Mouse (Mus musculus): Measurements from ENCODE around the gene Ibsp. TPM values are rescaled to one million over a fixed set of nuclear protein-coding genes. Genes with fewer than 3 reads are reported as not detected.

Ibsp gene
- polyA plus RNA-seq (2015; fragmentation: Nextera tagmentation; extraction: Ambion mirVana) = 11.6 and 57.6 TPM in 2 replicates

GRCm38 (mm10) chr5:104298994-104299393, at the start of gene Ibsp:
Gene Ibsp (plus strand): TSS chr5:104299171.
- Histone ChIP-seq H3K9me3 (ENCODE audit: control insufficient read depth, low read length) (no peaks in the 10 kb centered on the region), H3K27ac (ENCODE audit: low read length) (no peak within 1 kb of the TSS), H3K9ac (ENCODE audit: low read length) (no peak within 1 kb of the TSS), H3K4me3 (ENCODE audit: low read length) (no peak within 1 kb of the TSS), H3K4me1 (replicated peaks; ENCODE audit: control insufficient read depth, insufficient read depth, low read length) (no peaks in the 10 kb centered on the region), H3K27me3 (ENCODE audit: control insufficient read depth, insufficient read depth, low read depth, low read length) (no peaks in the 10 kb centered on the region), H3K36me3 (ENCODE audit: control insufficient read depth, insufficient read depth, low read length) (no peaks in the 10 kb centered on the region), H3K4me2 (ENCODE audit: low read depth, low read length) (no peak within 1 kb of the TSS)
- no peak for ATAC-seq (ENCODE audit: low read depth)
- 41% methylated on average over 6 of the region's 6 CpGs for WGBS

GRCm38 (mm10) chr5:104251811-104252210, 47.2 kb upstream of the Ibsp start:
- H3K27me3 ChIP-seq (ENCODE audit: control insufficient read depth, insufficient read depth, low read depth, low read length) = no peaks in the 10 kb centered on the region
- WGBS = 78% methylated on average over 5 of the region's 5 CpGs
- no peak overlapping the region for H3K9ac ChIP-seq (ENCODE audit: low read length)
- no peak for ATAC-seq (ENCODE audit: low read depth)
- no peak overlapping the region for H3K4me3 ChIP-seq (ENCODE audit: low read length)
- H3K27ac ChIP-seq (ENCODE audit: low read length) = no peak overlapping the region
- no peak overlapping the region for H3K4me2 ChIP-seq (ENCODE audit: low read depth, low read length)
- no peaks in the 10 kb centered on the region for H3K4me1 ChIP-seq (replicated peaks; ENCODE audit: control insufficient read depth, insufficient read depth, low read length)
- H3K36me3 ChIP-seq (ENCODE audit: control insufficient read depth, insufficient read depth, low read length) = no peaks in the 10 kb centered on the region
- H3K9me3 ChIP-seq (ENCODE audit: control insufficient read depth, low read length) = no peaks in the 10 kb centered on the region

- ATAC-seq (ENCODE audit: low read depth) = no peak
- Histone ChIP-seq H3K36me3 (ENCODE audit: control insufficient read depth, insufficient read depth, low read length) (no peaks in the 10 kb centered on the region), H3K27ac (ENCODE audit: low read length) (no peak overlapping the region), H3K9ac (ENCODE audit: low read length) (no peak overlapping the region), H3K4me2 (ENCODE audit: low read depth, low read length) (no peak overlapping the region), H3K4me3 (ENCODE audit: low read length) (no peak overlapping the region), H3K4me1 (replicated peaks; ENCODE audit: control insufficient read depth, insufficient read depth, low read length) (no peaks in the 10 kb centered on the region), H3K9me3 (ENCODE audit: control insufficient read depth, low read length) (no peaks in the 10 kb centered on the region), H3K27me3 (ENCODE audit: control insufficient read depth, insufficient read depth, low read depth, low read length) (no peaks in the 10 kb centered on the region)
- WGBS = 57% methylated on average over 3 of the region's 3 CpGs
Observed at GRCm38 (mm10) chr5:104256585-104256984, 42.4 kb upstream of the Ibsp start.

GRCm38 (mm10) chr5:104261908-104262461, 37.0 kb upstream of the Ibsp start:
- H3K9ac ChIP-seq (ENCODE audit: low read length) = no peak overlapping the region
- 39% methylated on average over 4 of the region's 4 CpGs for WGBS
- no peaks in the 10 kb centered on the region for H3K9me3 ChIP-seq (ENCODE audit: control insufficient read depth, low read length)
- no peak overlapping the region for H3K4me3 ChIP-seq (ENCODE audit: low read length)
- H3K4me2 ChIP-seq (ENCODE audit: low read depth, low read length) = no peak overlapping the region
- no peak overlapping the region for H3K27ac ChIP-seq (ENCODE audit: low read length)
- no peaks in the 10 kb centered on the region for H3K4me1 ChIP-seq (replicated peaks; ENCODE audit: control insufficient read depth, insufficient read depth, low read length)
- peak; percentile 88 for ATAC-seq (ENCODE audit: low read depth)
- no peaks in the 10 kb centered on the region for H3K36me3 ChIP-seq (ENCODE audit: control insufficient read depth, insufficient read depth, low read length)
- H3K27me3 ChIP-seq (ENCODE audit: control insufficient read depth, insufficient read depth, low read depth, low read length) = no peaks in the 10 kb centered on the region

- Histone ChIP-seq H3K4me2 (ENCODE audit: low read depth, low read length) (no peak overlapping the region), H3K9me3 (ENCODE audit: control insufficient read depth, low read length) (no peaks in the 10 kb centered on the region), H3K4me1 (replicated peaks; ENCODE audit: control insufficient read depth, insufficient read depth, low read length) (no peaks in the 10 kb centered on the region), H3K27me3 (ENCODE audit: control insufficient read depth, insufficient read depth, low read depth, low read length) (no peaks in the 10 kb centered on the region), H3K4me3 (ENCODE audit: low read length) (no peak overlapping the region), H3K36me3 (ENCODE audit: control insufficient read depth, insufficient read depth, low read length) (no peaks in the 10 kb centered on the region), H3K9ac (ENCODE audit: low read length) (no peak overlapping the region), H3K27ac (ENCODE audit: low read length) (no peak overlapping the region)
- WGBS = 93% methylated on average over 13 of the region's 13 CpGs
- no peak for ATAC-seq (ENCODE audit: low read depth)
Observed at GRCm38 (mm10) chr5:104263014-104263776, 35.8 kb upstream of the Ibsp start.

- ATAC-seq (ENCODE audit: low read depth) = no peak
- WGBS = 73% methylated on average over 6 of the region's 6 CpGs
- H3K4me1 ChIP-seq (replicated peaks; ENCODE audit: control insufficient read depth, insufficient read depth, low read length) = no peaks in the 10 kb centered on the region
- no peaks in the 10 kb centered on the region for H3K27me3 ChIP-seq (ENCODE audit: control insufficient read depth, insufficient read depth, low read depth, low read length)
- no peak overlapping the region for H3K4me2 ChIP-seq (ENCODE audit: low read depth, low read length)
- H3K27ac ChIP-seq (ENCODE audit: low read length) = no peak overlapping the region
- H3K9ac ChIP-seq (ENCODE audit: low read length) = no peak overlapping the region
- no peak overlapping the region for H3K4me3 ChIP-seq (ENCODE audit: low read length)
- H3K9me3 ChIP-seq (ENCODE audit: control insufficient read depth, low read length) = no peaks in the 10 kb centered on the region
- no peaks in the 10 kb centered on the region for H3K36me3 ChIP-seq (ENCODE audit: control insufficient read depth, insufficient read depth, low read length)
Observed at GRCm38 (mm10) chr5:104294201-104294600, 4.8 kb upstream of the Ibsp start.

GRCm38 (mm10) chr5:104314073-104314472, 15.1 kb downstream of the Ibsp start:
- no peak overlapping the region for H3K4me3 ChIP-seq (ENCODE audit: low read length)
- H3K27ac ChIP-seq (ENCODE audit: low read length) = no peak overlapping the region
- ATAC-seq (ENCODE audit: low read depth) = no peak
- no peaks in the 10 kb centered on the region for H3K9me3 ChIP-seq (ENCODE audit: control insufficient read depth, low read length)
- H3K4me1 ChIP-seq (replicated peaks; ENCODE audit: control insufficient read depth, insufficient read depth, low read length) = 0 out of 2 replicates have a peak, but pooled peaks cover 2% of the 10 kb centered on the region
- WGBS = 37% methylated on average over 1 of the region's 1 CpGs
- no peaks in the 10 kb centered on the region for H3K36me3 ChIP-seq (ENCODE audit: control insufficient read depth, insufficient read depth, low read length)
- H3K4me2 ChIP-seq (ENCODE audit: low read depth, low read length) = no peak overlapping the region
- H3K27me3 ChIP-seq (ENCODE audit: control insufficient read depth, insufficient read depth, low read depth, low read length) = no peaks in the 10 kb centered on the region
- no peak overlapping the region for H3K9ac ChIP-seq (ENCODE audit: low read length)

- Histone ChIP-seq H3K4me2 (ENCODE audit: low read depth, low read length) (no peak within 1 kb of the TSS), H3K9me3 (ENCODE audit: control insufficient read depth, low read length) (no peaks in the 10 kb centered on the region), H3K27me3 (ENCODE audit: control insufficient read depth, insufficient read depth, low read depth, low read length) (no peaks in the 10 kb centered on the region), H3K27ac (ENCODE audit: low read length) (no peak within 1 kb of the TSS), H3K36me3 (ENCODE audit: control insufficient read depth, insufficient read depth, low read length) (no peaks in the 10 kb centered on the region), H3K4me1 (replicated peaks; ENCODE audit: control insufficient read depth, insufficient read depth, low read length) (no peaks in the 10 kb centered on the region), H3K4me3 (ENCODE audit: low read length) (no peak within 1 kb of the TSS), H3K9ac (ENCODE audit: low read length) (no peak within 1 kb of the TSS)
- ATAC-seq (ENCODE audit: low read depth) = no peak
- WGBS = 83% methylated on average over 6 of the region's 6 CpGs
Observed at GRCm38 (mm10) chr5:104325029-104325428, 26.1 kb downstream of the Ibsp start, which contains the start of gene Mepe. Gene Mepe (plus strand): TSS chr5:104325329.

- no peaks in the 10 kb centered on the region for H3K4me1 ChIP-seq (replicated peaks; ENCODE audit: control insufficient read depth, insufficient read depth, low read length)
- ATAC-seq (ENCODE audit: low read depth) = no peak
- H3K9ac ChIP-seq (ENCODE audit: low read length) = no peak overlapping the region
Observed at GRCm38 (mm10) chr5:104326884-104327283, 27.9 kb downstream of the Ibsp start.

More at GRCm38 (mm10) chr5:104326884-104327283, 27.9 kb downstream of the Ibsp start:
- H3K4me2 ChIP-seq (ENCODE audit: low read depth, low read length) = no peak overlapping the region
- H3K4me3 ChIP-seq (ENCODE audit: low read length) = no peak overlapping the region
- no peak overlapping the region for H3K27ac ChIP-seq (ENCODE audit: low read length)
- no peaks in the 10 kb centered on the region for H3K27me3 ChIP-seq (ENCODE audit: control insufficient read depth, insufficient read depth, low read depth, low read length)
- no peaks in the 10 kb centered on the region for H3K9me3 ChIP-seq (ENCODE audit: control insufficient read depth, low read length)
- no peaks in the 10 kb centered on the region for H3K36me3 ChIP-seq (ENCODE audit: control insufficient read depth, insufficient read depth, low read length)
- WGBS = 52% methylated on average over 4 of the region's 4 CpGs

All from lung, embryonic 16.5 days (tissue).